Mouse (Mus musculus): Measurements from ENCODE around the gene Gm3409.
"Not testable (repeated sequence)": the region's sequence is repeated elsewhere in the genome, so short reads cannot be mapped to it uniquely, and the experiment has no call there.

The Gm3409 gene

GRCm38 (mm10) chr5:146537347-146537746 lies at the start of gene Gm3409:
Gene Gm3409, plus strand, starts transcription at chr5:146537647.
- DNase-seq (ENCODE audit: low spot score in 2 of 2) = not testable (repeated sequence)

GRCm38 (mm10) chr5:146488959-146489358 lies 48.5 kb upstream of the Gm3409 start:
- peak; percentile 35 to 55 for DNase-seq (ENCODE audit: low spot score in 2 of 2)

- not testable (repeated sequence) for DNase-seq (ENCODE audit: low spot score in 2 of 2)
These were observed 46.4 kb upstream of the Gm3409 start, which contains the start of gene Gm6370 for GRCm38 (mm10) chr5:146491063-146491462. Gene Gm6370, plus strand, starts transcription at chr5:146491363.

- DNase-seq (ENCODE audit: low spot score in 2 of 2) = not testable (repeated sequence)
These were observed 35.3 kb upstream of the Gm3409 start, which contains the start of gene 4930449I24Rik for GRCm38 (mm10) chr5:146502099-146502498. Gene 4930449I24Rik, plus strand, starts transcription at chr5:146502399.

GRCm38 (mm10) chr5:146513823-146514222 lies 23.6 kb upstream of the Gm3409 start, which contains the start of gene Gm3402:
Gene Gm3402, plus strand, starts transcription at chr5:146514123.
- DNase-seq (ENCODE audit: low spot score in 2 of 2) = not testable (repeated sequence)

GRCm38 (mm10) chr5:146525501-146525900 lies 11.9 kb upstream of the Gm3409 start, which contains the start of gene Gm3404:
Gene Gm3404, plus strand, starts transcription at chr5:146525801.
- not testable (repeated sequence) for DNase-seq (ENCODE audit: low spot score in 2 of 2)

GRCm38 (mm10) chr5:146555836-146556235 lies 18.4 kb downstream of the Gm3409 start, which contains the start of gene Gm3415:
Gene Gm3415, plus strand, starts transcription at chr5:146556136.
- not testable (repeated sequence) for DNase-seq (ENCODE audit: low spot score in 2 of 2)

- DNase-seq (ENCODE audit: low spot score in 2 of 2) = no peak
These were observed 26.8 kb downstream of the Gm3409 start for GRCm38 (mm10) chr5:146564259-146564658.

- no peak for DNase-seq (ENCODE audit: low spot score in 2 of 2)
These were observed 29.6 kb downstream of the Gm3409 start for GRCm38 (mm10) chr5:146567054-146567453.

- not testable (repeated sequence) for DNase-seq (ENCODE audit: low spot score in 2 of 2)
These were observed 32.7 kb downstream of the Gm3409 start for GRCm38 (mm10) chr5:146570179-146570578.

- peak; percentile 66 to 67 for DNase-seq (ENCODE audit: low spot score in 2 of 2)
These were observed 34.6 kb downstream of the Gm3409 start for GRCm38 (mm10) chr5:146571830-146572734.

- not testable (repeated sequence) for DNase-seq (ENCODE audit: low spot score in 2 of 2)
These were observed 35.2 kb downstream of the Gm3409 start for GRCm38 (mm10) chr5:146572735-146573042.

- no peak for DNase-seq (ENCODE audit: low spot score in 2 of 2)
These were observed 39.2 kb downstream of the Gm3409 start for GRCm38 (mm10) chr5:146576668-146577067.

GRCm38 (mm10) chr5:146584156-146584477 lies 46.7 kb downstream of the Gm3409 start:
- DNase-seq (ENCODE audit: low spot score in 2 of 2) = peak; percentile 21 to 41

- DNase-seq (ENCODE audit: low spot score in 2 of 2) = peak; percentile 27 to 42
These were observed 47.2 kb downstream of the Gm3409 start, which contains the start of gene Gpr12 for GRCm38 (mm10) chr5:146584478-146585306. Gene Gpr12, minus strand, starts transcription at chr5:146585239.

- no peak for DNase-seq (ENCODE audit: low spot score in 2 of 2)
These were observed 47.8 kb downstream of the Gm3409 start for GRCm38 (mm10) chr5:146585307-146585651.

- DNase-seq (ENCODE audit: low spot score in 2 of 2) = no peak
These were observed 49.1 kb downstream of the Gm3409 start for GRCm38 (mm10) chr5:146586357-146587070.

Measured in right cerebral cortex, adult 2 months (tissue).